Mouse (Mus musculus) Muller cell, postnatal 12 days (primary cell): ENCODE data around the gene Itpr1.

Experiments used
- DNase-seq: peaks from one replicate; pipeline ENCODE4 v3.0.0-alpha.2; 2015; ENCODE audit errors: inconsistent ontology term

Itpr1 gene

GRCm38 (mm10) chr6:108212881-108213295, at the start of gene Itpr1:
Itpr1 (plus strand) TSS chr6:108213096.
- DNase-seq = peak; percentile 99

DNA sequence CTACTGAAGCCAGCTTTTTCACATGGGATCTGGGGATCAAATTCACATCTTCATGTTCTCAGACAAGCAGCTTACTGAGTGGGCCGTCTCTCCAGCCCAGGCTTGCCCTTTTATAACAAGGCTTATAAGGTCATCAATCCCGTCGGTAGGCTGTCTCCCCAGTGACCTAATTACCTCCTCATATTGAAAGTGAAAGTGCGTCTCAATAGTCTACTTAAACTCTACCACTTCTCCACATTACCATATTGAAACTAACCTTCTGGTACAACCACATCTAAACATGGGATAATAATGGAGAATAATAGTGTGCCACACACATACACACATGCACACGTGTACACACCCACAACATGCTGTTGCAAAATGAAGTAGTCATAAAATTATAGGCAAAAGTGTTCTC, 48.0 kb upstream of the Itpr1 start:
- DNase-seq = peak; percentile 16

DNA sequence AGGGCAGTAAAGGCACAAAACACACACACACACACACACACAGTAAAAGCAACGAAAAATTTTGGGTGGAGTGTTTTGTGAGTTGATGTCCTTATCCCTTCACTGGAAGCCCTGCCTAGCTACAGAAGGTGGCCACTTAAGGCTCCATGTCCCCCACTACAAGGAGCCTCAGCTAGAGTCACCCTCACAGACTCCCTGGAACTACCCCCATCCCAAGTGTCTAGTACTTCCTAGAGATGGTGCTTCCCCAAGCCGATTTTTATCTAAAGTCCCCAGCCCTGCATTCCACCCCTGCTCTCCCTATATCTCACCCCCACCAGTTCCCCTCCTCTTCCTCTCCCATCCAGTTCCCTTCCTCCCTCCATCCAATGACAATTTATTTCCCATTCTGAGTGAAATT, 47.3 kb upstream of the Itpr1 start:
- no peak for DNase-seq

DNA sequence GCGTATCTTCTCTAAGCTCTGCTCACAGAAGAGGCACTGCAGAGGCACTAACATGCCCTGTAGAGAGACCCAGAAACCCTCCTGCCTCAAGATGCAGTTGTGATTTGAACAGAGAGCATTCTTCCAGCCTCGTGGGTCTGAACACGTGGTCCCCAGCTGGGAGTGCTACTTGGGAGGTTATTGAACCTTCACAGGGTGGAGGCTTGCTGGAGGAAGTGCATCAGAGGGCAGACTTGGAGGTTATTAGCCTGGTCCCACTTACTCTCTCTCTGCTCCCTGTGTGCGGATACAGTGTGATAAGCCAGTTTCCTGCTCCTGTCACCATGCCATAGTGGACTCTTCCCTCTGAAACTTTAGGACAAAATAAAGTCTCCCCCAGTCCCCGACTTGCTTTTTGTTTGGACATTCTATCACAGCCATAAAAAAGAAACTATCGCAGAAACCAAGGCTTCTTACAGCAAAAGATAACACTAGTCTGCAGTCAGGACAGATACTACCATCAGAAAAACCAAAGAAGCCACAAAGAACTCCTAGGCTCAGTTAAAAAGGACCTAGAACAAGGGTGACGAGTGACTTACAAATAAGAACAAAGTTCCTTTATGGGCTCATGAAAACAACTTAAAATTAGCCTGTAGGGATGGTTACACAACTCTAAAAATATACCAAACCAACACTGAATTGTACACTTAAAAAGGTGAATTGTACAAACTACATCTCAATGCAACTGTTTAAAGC, 44.8 kb upstream of the Itpr1 start:
- no peak for DNase-seq

DNA sequence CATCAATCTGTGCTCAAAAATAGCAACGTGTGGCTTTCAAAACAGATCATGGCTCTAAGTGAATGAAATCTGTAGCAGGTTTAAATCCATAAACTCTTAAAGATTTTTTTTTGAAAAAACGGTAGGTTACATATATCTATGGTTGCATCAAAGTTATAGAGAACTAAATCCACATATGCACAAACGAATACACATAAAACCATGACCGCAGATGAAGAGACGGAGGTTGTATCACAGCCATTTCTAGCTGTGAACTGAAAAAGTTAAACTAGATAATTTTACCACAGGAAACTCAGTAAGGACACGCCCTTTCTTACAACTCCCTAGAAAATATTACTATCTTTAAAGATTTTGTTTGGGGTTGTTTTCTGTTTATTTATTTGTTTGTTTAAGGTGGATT, 44.2 kb upstream of the Itpr1 start:
- DNase-seq = no peak

DNA sequence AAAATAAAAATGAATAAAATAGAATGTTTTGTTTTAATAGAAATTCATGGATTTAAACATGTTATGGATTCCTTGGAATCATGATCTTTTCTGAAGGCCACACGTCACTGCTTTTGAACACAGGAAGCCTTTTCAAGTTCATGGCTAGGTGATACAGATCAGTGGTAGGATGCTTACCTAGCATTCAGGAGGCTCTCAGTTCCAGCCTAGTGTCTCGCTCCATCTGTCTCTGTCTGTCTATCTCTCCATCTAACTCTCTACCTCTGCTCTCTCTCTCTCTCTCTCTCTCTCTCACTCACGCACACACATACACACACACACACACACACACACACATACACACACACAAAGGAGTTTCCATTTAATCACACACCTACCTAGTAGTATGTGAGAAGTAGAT, 43.4 kb upstream of the Itpr1 start:
- no peak for DNase-seq

DNA sequence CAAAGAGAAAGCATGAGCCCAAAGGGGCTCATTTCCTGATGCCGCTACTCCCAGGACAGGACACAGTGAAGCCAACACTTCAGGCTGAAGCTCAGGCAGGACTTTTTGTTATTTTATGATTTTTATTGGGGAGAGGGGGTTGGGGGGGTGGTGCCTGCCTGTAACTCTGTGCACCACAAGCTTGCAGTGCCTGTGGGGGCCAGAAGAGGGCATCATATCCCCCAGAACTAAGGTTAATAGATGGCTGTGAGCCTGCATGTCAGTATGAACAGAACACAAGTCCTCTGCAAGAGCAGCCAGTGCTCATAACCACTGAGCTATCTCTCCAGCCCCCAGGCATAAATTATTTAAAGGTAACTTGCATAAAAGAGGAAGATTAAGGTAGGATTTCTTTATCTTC, 40.7 kb upstream of the Itpr1 start:
- no peak for DNase-seq

DNA sequence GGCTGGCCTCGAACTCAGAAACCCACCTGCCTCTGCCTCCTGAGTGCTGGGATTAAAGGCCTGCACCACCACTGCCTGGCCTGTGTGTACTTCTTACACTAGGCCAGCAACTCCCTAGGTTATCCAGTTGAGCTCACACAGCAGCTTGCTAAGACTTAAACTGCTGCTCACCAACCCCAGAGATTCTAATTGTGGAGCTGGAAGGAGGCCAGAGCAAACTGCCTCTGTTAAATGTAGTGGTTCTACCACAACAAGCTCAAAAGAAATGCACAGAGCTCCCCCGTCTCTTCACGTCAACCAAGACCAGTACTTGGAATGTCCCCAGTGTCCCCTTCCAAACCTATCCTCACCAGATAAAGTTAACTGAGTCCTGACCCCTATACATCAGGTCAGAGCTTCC, 38.7 kb upstream of the Itpr1 start:
- DNase-seq = no peak

GRCm38 (mm10) chr6:108179087-108179486, 33.8 kb upstream of the Itpr1 start:
- no peak for DNase-seq

GRCm38 (mm10) chr6:108184847-108185684, 27.8 kb upstream of the Itpr1 start, which contains the start of gene Sumf1:
Sumf1 (minus strand) TSS chr6:108185582.
- DNase-seq = peak; percentile 79

GRCm38 (mm10) chr6:108185685-108186009, 27.2 kb upstream of the Itpr1 start:
- DNase-seq = no peak

DNA sequence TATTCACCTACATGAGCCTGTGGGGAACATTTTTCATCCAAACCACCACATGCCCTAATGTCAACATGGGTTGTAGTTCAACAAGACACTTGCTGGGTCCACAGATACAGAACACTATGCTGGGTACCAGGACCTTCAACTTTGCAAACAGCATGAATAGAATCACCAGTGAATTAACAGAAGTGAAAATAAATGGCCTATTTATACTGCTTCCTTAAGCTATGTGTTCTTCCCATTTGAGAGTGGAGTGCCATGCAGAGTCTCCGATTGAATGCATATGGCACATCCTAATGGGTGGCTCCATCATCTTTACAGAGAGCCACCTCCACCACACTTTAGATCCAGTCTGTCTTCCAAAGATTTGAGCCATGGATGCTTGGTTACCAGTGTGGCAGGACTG, 22.2 kb upstream of the Itpr1 start:
- DNase-seq = no peak

DNA sequence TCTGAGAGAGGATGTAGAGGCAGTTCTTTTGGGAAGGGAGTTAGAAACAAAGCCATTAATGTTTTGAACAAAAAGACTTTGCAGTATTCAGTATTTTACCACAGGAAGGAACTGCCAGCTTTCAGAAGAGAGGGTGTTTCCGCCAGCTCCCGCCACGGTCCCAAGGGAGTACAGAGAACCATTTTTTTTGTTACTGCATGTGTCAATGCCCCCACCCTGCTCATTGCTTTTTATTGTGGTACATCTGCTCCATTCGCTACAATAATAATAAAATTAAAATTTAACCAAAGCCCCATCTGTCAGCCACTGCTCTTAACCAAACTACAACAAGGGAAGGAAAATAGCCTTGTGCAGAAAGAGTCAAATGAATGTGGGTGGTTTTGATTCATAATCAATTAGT, 20.3 kb upstream of the Itpr1 start:
- no peak for DNase-seq

- DNase-seq = no peak
Measured at GRCm38 (mm10) chr6:108196665-108197064, 16.2 kb upstream of the Itpr1 start.

- no peak for DNase-seq
Measured at GRCm38 (mm10) chr6:108197117-108197516, 15.8 kb upstream of the Itpr1 start.

DNA sequence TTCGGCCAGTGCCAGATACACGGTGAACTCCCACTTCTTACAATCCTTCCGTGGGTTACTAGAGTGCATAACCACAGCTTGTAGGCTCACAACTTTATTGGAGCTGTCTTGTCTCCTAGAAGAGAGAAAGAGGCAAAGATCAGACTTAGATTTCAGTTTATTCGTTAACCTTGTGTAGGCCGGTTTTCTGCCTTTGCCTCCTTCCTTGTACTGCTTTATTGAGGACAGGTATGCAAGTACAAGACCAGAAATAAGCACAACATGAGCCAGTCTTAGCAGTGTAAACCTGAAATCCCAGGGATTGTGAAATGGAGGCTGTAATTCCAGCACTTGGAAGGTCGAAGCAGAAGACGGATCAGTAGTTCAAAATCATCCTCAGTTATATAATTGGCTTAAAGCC, 14.6 kb upstream of the Itpr1 start:
- no peak for DNase-seq

DNA sequence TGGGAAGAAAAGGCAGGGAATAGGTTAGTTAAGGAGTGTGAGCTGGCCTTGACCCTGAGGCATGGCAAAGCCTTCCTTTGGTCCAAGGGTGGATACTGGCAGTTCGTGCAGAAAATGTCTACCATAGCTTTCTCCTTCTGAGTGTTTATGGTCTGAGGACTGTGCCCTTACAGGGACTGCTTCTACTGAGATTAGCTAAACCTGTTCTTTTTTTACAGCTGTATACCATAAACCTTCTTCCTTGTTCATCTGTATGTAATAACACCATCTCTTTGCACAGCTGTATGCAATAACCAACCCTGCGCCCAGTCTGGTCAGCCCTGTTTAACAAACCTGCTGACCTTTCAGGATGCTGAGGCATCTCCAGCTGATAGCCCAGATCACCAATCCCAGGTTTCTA, 8.6 kb upstream of the Itpr1 start:
- no peak for DNase-seq

GRCm38 (mm10) chr6:108206145-108206544, 6.8 kb upstream of the Itpr1 start:
- DNase-seq = no peak

DNA sequence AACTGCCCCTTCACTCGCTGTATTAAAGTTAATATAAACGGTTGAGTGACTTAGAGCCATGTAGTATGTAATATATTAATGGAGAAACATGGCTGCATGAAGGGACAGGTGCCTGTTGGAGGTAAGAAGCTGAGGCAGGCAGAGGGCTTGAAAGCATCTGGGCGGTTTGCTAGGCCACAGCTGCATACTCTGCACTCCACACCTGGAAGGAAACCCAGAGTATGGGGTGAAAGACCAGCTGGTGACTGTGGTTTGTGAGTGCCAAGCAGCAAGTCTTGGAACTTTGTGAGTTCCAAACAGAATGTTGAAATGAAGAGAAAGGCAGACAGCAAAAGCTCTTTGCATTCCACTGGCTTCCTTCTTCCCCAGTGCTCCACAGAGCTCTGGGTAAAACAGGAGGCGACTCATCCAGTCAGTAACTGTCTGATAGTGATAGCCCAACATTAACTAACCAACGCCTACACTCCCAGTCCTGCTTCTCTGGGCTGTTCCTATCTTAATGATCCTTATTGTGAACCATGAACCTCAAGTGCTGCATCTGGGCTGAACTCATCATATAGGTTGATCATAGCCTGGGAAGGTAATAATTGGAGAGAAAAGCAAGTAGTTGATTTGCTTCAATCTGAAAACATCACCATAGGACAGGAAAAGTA, 5.9 kb upstream of the Itpr1 start:
- DNase-seq = no peak

GRCm38 (mm10) chr6:108211896-108212880, 708 bp upstream of the Itpr1 start:
- DNase-seq = peak; percentile 38

DNA sequence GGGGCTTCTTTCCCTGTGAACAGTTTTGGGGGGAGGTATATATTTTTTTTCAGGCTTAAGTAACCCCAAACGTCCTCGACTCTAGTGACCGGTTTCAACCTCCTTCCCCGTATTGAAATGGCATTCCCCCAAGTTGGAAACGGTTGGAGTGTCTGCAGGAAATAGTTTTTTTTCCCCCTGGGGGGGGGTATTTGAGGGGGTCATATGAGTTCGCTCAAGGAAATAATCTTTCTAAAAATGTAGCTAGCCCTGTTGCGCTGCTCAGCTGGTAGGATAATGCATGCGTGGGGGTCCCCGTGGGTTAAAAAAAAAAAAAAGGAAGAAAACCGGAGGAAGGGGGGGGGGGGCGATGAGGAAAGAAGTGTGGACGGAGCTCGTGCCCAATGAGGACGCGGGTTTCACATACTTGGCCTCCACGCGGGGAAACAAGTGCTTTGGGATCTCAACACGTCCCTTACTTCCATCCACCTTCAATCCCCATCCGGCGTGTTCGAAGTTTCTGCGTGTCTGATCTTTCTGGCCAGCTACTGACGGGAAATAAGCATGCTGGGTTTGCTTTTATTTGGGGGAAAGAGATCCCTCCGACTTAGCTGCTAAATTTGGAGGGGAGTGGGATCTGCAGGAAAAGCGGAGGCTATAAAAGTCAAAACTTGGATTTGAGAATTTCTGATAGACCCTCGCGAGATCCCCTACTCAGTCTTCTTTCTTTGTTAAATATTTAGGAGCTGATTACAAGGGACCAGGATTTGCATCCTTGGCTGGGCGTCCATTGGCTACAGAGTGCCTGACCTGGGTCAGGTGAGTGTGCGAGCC, 791 bp downstream of the Itpr1 start:
- DNase-seq = peak; percentile 60
